Mouse (Mus musculus) midbrain, embryonic 16.5 days (tissue): ENCODE measurements at regions not wholly inside any gene's neighbourhood (a gene's known extent, or its start where the extent isn't known, plus 50 kb on each side); places are given as distances from the start of the nearest gene placed in this dataset.

Source experiments
- ATAC-seq: fragments of 200-750 bp; cut with Nextera tagmentation; 2 replicates; pipeline ENCODE4 v1.8.0; 2017; ENCODE audit warnings: moderate TSS enrichment
- H3K27ac ChIP-seq: fragments of 300-500 bp; sonication (generic); 2 replicates; pipeline ENCODE4 v1.5.1; 2014; ENCODE audit warnings: mild to moderate bottlenecking, low read length, mixed read lengths
- H3K27me3 ChIP-seq: fragments of 300-500 bp; sonication (generic); 2 replicates; pipeline ENCODE4 v1.6.1; 2014; ENCODE audit warnings: low read depth, low read length, mixed read lengths; ENCODE audit not compliant: control insufficient read depth, insufficient read depth
- H3K36me3 ChIP-seq: fragments of 300-500 bp; sonication (generic); 2 replicates; pipeline ENCODE4 v1.6.1; 2014; ENCODE audit warnings: mild to moderate bottlenecking, low read length, moderate library complexity, mixed read lengths; ENCODE audit not compliant: control insufficient read depth, insufficient read depth
- H3K4me1 ChIP-seq: fragments of 300-500 bp; sonication (generic); 2 replicates; pipeline ENCODE4 v1.6.1; 2014; ENCODE audit warnings: mild to moderate bottlenecking, low read length, mixed read lengths; ENCODE audit not compliant: control insufficient read depth, insufficient read depth
- H3K4me2 ChIP-seq: fragments of 300-500 bp; sonication (generic); 2 replicates; pipeline ENCODE4 v1.6.1; 2014; ENCODE audit warnings: mild to moderate bottlenecking, low read length, mixed read lengths
- H3K4me3 ChIP-seq: fragments of 300-500 bp; sonication (generic); 2 replicates; pipeline ENCODE4 v1.5.1; 2014; ENCODE audit warnings: low read depth, mild to moderate bottlenecking, low read length, moderate library complexity, mixed read lengths
- H3K9ac ChIP-seq: fragments of 300-500 bp; sonication (generic); 2 replicates; pipeline ENCODE4 v1.6.1; 2014; ENCODE audit warnings: low read depth, low read length, mixed read lengths
- H3K9me3 ChIP-seq: fragments of 300-500 bp; sonication (generic); replicated peaks from 2 replicates; pipeline ENCODE4 v1.6.1; 2014; ENCODE audit warnings: mild to moderate bottlenecking, low read length, mixed read lengths; ENCODE audit not compliant: control insufficient read depth, poor library complexity, severe bottlenecking
- WGBS: fragments of 180-500 bp; shearing (Covaris S2); extraction: QIAGEN DNeasy Blood & Tissue Kit; methylation state at CpG from one replicate; pipeline ENCODE4 v1.1.7; 2014; 5-methylcytosine and 5-hydroxymethylcytosine counted together

DNA sequence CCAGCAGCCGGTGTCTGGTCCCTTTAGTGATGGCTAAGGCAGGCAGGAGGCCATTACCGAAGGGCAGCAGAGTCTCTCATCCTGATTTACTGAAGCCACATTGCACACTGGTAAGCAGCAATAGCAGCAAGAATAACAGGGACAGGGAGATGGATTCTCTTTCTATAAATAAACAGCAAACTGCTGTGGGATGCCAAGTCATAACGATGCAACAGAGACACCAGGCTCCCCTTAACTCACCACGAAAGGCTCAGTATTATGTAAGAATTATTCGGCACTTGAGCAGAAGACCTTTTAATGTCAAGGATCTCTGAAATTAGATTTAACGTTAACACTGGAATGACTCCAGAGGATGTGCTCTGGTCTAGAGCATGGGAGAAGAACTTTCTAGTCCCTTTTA lies 202.1 kb downstream of the Ddx10 start:
- H3K36me3 ChIP-seq, result no peaks in the 10 kb centered on the region
- 76% methylated on average over 6 of the region's 6 CpGs for WGBS

DNA sequence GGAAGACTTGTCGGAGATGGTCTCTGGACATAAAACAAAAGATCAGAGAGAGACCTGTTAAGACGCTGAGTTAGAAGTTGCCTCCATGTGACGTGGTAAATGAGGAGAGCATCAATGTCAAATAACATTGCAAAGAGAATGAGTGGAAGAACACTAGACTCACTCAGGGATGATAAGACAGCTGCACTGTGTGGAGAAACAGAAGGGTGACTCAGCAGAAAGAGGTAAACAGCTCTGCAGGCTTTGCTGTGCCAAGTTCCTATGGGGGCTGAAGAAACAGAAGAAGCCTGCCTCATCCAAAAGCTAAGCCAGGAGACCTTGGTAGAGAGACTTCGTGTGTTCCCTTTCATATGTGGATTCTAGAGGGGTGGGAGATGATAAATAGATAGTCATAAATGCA lies 214.1 kb downstream of the Ddx10 start:
- no peak for ATAC-seq
- 85% methylated on average over 4 of the region's 4 CpGs for WGBS

More for the DNA sequence above, 202.1 kb downstream of the Ddx10 start:
- Histone ChIP-seq H3K4me1 (no peaks in the 10 kb centered on the region), H3K4me2 (no peak overlapping the region), H3K9me3 (no peaks in the 10 kb centered on the region), H3K4me3 (no peak overlapping the region), H3K9ac (no peak overlapping the region), H3K27me3 (no peaks in the 10 kb centered on the region), H3K27ac (no peak overlapping the region)
- no peak for ATAC-seq

DNA sequence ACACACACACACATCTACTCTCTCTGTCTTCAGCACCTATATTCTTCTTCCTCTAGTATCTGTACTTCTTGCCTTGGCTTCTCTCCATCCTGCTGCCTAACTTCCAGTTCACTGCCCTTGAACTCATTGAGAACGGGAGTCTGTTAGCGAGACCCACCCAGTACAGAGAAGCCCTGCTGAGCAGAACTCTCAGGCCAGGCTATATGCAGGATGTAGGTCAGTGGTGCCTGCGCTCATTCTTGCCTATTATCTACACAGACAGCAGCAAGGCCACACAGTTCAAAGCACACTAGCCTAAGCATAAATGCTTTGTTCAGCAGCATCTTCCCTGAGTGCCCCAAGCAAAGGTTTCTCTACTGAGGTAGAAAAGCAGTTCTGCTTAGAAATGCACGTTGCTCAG lies 225.8 kb downstream of the Ddx10 start:
- H3K4me1 ChIP-seq, result no peaks in the 10 kb centered on the region
- H3K27ac ChIP-seq, result no peak overlapping the region
- no peak overlapping the region for H3K4me2 ChIP-seq
- whole genome bisulfite sequencing, result 70% methylated on average over 4 of the region's 4 CpGs
- H3K27me3 ChIP-seq, result no peaks in the 10 kb centered on the region
- H3K4me3 ChIP-seq, result no peak overlapping the region
- H3K9me3 ChIP-seq, result no peaks in the 10 kb centered on the region
- no peak for ATAC-seq
- H3K9ac ChIP-seq, result no peak overlapping the region
- H3K36me3 ChIP-seq, result no peaks in the 10 kb centered on the region

More for the DNA sequence above, 214.1 kb downstream of the Ddx10 start:
- Histone ChIP-seq H3K36me3 (no peaks in the 10 kb centered on the region), H3K9ac (no peak overlapping the region), H3K4me3 (no peak overlapping the region), H3K4me2 (no peak overlapping the region), H3K27ac (no peak overlapping the region), H3K9me3 (no peaks in the 10 kb centered on the region), H3K27me3 (no peaks in the 10 kb centered on the region), H3K4me1 (no peaks in the 10 kb centered on the region)

DNA sequence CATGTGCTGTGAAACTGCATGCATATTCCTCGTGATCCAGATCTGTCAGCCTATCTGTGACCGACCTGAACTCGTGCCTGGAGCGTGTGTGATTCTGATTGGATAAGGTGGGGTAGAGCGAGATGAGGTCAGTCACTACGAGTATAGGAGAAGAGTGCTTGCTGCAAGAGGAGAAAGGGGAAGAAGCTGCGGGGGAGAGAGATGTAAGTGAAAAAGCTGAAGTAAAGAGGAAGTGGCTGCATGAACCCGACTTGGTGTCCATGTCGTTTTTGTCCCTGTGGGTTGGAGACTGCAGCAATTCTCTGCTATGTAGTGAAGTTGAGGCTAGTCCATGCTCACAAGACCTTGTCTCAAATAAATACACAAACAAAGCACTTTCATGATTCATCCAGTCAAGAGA lies 237.1 kb downstream of the Ddx10 start:
- 94% methylated on average over 9 of the region's 9 CpGs for WGBS

DNA sequence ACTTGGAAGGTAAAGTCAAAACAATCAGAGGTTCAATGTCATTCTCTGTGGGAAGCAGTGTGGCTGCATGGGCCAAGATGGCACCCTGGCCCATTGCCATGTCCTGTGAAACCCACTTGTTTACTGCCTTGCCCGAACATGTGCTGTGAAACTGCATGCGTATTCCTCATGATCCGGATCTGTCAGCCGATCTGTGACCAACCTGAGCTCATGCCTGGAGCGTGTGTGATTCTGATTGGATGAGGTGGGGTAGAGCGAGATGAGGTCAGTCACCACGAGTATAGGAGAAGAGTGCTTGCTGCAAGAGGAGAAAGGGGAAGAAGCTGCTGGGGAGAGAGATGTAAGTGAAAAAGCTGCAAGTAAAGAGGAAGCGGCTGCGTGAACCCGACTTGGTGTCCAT lies 240.5 kb downstream of the Ddx10 start:
- Histone ChIP-seq H3K27me3 (no peaks in the 10 kb centered on the region), H3K4me3 (no peak overlapping the region), H3K9me3 (no peaks in the 10 kb centered on the region), H3K4me2 (no peak overlapping the region), H3K27ac (no peak overlapping the region), H3K36me3 (no peaks in the 10 kb centered on the region), H3K4me1 (peaks cover 2% of the 10 kb centered on the region), H3K9ac (no peak overlapping the region)
- ATAC-seq, result no peak
- WGBS, result 95% methylated on average over 10 of the region's 10 CpGs

More for the DNA sequence above, 237.1 kb downstream of the Ddx10 start:
- no peak overlapping the region for H3K4me3 ChIP-seq
- H3K9ac ChIP-seq, result no peak overlapping the region
- no peak overlapping the region for H3K27ac ChIP-seq
- H3K4me1 ChIP-seq, result no peaks in the 10 kb centered on the region
- no peak overlapping the region for H3K4me2 ChIP-seq
- H3K36me3 ChIP-seq, result no peaks in the 10 kb centered on the region
- H3K27me3 ChIP-seq, result no peaks in the 10 kb centered on the region
- H3K9me3 ChIP-seq, result peaks cover 4% of the 10 kb centered on the region; the same call in 1 of the 2 replicates
- no peak for ATAC-seq

DNA sequence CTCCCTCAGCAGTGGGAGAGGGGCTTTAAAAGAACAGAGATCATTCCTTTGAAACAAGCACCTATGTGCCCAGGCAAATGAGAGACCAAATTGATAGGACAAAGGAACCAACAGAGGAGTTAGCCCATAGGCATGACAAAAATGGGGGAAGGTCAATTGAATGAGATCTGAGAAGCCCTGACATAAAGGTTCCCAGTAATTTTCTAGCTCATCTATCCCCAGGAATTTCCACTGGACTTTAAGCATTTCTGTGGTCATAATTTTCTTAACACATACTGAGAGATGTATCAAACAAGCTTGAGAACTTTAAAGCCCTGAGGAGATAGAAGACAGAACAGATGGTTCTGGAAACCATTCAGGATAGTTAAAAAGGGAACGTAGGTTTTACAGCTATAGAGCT lies 241.8 kb downstream of the Ddx10 start:
- Histone ChIP-seq H3K4me1 (peaks cover 2% of the 10 kb centered on the region), H3K4me3 (no peak overlapping the region), H3K36me3 (no peaks in the 10 kb centered on the region), H3K27ac (no peak overlapping the region), H3K27me3 (no peaks in the 10 kb centered on the region), H3K9me3 (no peaks in the 10 kb centered on the region), H3K4me2 (no peak overlapping the region), H3K9ac (no peak overlapping the region)
- WGBS, result 89% methylated on average over 1 of the region's 1 CpGs
- ATAC-seq, result no peak

DNA sequence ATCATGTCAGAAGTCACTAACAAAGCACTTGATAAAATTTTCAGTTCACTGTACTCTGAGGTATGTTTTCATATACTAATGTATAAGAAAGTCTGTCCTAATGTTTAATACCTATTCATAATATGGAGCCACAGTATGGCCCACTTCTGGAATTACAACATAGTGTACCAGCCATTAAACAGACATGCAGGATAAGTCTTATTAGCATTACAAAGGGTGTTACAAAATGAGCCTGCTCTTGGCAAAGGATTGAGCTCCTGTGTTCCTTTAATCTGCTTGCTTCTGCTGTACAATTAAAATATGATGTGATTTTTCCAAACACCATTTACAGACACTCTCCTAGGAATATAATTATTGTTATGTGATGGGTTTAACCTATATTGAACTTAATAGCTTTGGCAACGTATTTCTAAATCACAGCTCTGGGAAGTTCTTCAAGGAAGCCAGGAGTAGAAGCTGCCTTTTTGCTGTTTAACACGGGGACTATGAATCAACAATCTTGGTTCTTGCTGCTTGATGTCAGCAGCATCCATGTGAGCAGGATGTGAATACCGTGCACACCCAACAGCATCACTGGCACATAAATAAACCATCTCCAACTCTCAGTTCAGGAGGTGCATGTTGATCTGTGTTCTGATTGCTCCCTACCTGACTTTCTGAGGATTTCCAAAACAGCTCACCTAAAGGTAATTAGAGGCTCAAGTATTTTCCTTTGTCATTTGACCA lies 243.4 kb downstream of the Ddx10 start:
- Histone ChIP-seq H3K4me1 (peaks cover 2% of the 10 kb centered on the region), H3K9ac (no peak overlapping the region), H3K27me3 (no peaks in the 10 kb centered on the region), H3K4me3 (no peak overlapping the region), H3K9me3 (no peaks in the 10 kb centered on the region), H3K36me3 (no peaks in the 10 kb centered on the region), H3K27ac (peak overlapping the region; percentile 53; the same call in 1 of the 2 replicates), H3K4me2 (no peak overlapping the region)
- WGBS, result 21% methylated on average over 3 of the region's 3 CpGs
- ATAC-seq, result peak; percentile 58; the same call in 1 of the 2 replicates

DNA sequence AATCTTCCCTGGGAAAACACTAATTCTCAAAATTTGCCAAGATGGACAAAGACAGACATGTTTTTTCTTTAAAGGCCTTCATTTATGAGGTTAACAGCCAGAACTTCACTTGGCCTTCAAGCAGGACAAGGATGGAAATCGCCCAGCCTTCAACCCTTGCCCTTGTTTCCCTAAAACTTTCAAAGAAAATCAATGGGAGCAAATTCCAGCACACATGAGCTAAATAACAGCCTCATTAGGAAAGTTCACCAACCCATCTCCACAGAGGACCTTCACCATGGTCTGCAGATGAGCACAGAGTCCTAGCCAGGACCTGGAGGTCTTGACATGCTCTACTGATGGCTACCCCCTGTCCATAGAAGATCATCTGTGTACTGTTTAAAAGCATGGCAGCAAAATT lies 271.8 kb downstream of the Ddx10 start:
- Histone ChIP-seq H3K4me3 (no peak overlapping the region), H3K27ac (no peak overlapping the region), H3K9ac (no peak overlapping the region), H3K4me2 (no peak overlapping the region), H3K36me3 (no peaks in the 10 kb centered on the region), H3K9me3 (no peaks in the 10 kb centered on the region), H3K27me3 (no peaks in the 10 kb centered on the region), H3K4me1 (no peaks in the 10 kb centered on the region)
- 89% methylated on average over 1 of the region's 1 CpGs for WGBS
- no peak for ATAC-seq

DNA sequence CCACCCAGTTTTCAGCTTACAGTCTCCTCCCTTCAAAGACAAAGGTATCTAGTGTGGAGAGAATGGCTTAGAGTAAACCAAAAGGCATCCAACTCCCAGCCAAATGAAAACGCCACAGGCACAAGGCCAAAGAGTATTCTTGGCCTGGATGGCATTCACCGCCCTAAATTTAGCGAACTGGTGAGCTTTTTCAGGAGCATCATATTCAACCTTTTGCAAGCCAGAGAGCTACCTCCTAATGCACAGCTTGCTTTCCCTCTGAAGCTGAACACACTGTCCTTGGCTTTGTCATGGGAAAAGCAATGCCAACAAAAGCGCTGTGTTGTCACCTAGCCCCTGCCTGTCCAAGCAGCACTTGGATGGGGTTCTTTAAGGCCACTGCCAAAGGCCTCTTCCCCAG lies 282.2 kb downstream of the Ddx10 start:
- Histone ChIP-seq H3K4me3 (no peak overlapping the region), H3K27ac (no peak overlapping the region), H3K9ac (no peak overlapping the region), H3K9me3 (no peaks in the 10 kb centered on the region), H3K27me3 (no peaks in the 10 kb centered on the region), H3K4me1 (no peaks in the 10 kb centered on the region), H3K4me2 (no peak overlapping the region), H3K36me3 (no peaks in the 10 kb centered on the region)
- 95% methylated on average over 4 of the region's 4 CpGs for WGBS
- ATAC-seq, result no peak
